Mouse (Mus musculus) kidney, adult 2 months (tissue): ENCODE measurements around the gene Sfxn3.

Source experiments
- CTCF ChIP-seq: fragments of 200-500 bp; conservative IDR thresholded peaks from 2 replicates; pipeline ENCODE4 v1.5.1; 2011; ENCODE audit warnings: low read depth, mild to moderate bottlenecking, control low read depth, low read length, moderate library complexity, mixed read lengths; ENCODE audit not compliant: insufficient read depth, insufficient read length
- POLR2A ChIP-seq: fragments of 200-500 bp; IDR thresholded peaks from one replicate; pipeline ENCODE4 v1.6.1; 2011; ENCODE audit warnings: low read depth, low read length, control low read depth

- TF ChIP-seq CTCF (no peak), POLR2A (no peak)
Measured at GRCm38 (mm10) chr19:45023993-45024392, 23.3 kb upstream of the Sfxn3 start.
